Mouse (Mus musculus): ENCODE measurements around the gene Kifc3.

DNA sequence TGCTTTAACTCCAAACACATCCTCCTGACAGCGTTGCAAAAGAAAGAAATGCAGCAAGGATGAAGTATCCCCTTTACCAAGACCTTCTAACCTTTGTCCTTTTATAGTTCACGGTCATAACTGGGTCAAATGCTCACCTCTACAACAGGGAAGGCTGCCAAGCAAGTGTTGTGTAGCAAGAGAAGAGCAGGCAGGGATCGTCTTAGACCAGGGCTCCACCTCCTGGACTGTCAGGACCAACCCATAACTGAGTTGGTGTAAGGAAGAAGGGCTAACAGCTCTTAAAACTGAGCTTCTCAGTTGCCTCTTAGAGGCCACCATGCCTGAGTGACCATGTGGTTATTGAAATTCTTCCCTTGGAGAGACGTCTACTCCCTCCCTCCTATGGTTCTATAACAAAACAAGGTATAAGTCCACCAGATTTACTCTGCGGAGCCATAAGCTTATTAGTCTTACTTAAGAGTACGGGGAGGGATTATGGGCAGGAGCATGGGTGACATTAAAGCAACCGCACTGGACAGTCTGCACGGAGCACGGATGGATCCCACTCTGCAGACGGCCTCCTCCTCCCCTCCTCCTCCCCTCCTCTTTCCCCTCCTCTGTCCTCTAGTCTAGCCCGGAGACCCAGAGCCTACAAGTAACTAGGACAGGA lies 13.2 kb upstream of the Kifc3 start:
- no peak for TF ChIP-seq CTCF (IDR thresholded peaks at IDR 0.05; ENCODE audit: low read depth, low read length)
- TF ChIP-seq POLR2A (IDR thresholded peaks at IDR 0.05; ENCODE audit: borderline replicate concordance, low read depth, low read length), result no peak

All from bone marrow macrophage, adult 2 months (primary cell).